Comparison of ENCODE assay signal across 8 mouse cellular contexts in the genomic region with DNA sequence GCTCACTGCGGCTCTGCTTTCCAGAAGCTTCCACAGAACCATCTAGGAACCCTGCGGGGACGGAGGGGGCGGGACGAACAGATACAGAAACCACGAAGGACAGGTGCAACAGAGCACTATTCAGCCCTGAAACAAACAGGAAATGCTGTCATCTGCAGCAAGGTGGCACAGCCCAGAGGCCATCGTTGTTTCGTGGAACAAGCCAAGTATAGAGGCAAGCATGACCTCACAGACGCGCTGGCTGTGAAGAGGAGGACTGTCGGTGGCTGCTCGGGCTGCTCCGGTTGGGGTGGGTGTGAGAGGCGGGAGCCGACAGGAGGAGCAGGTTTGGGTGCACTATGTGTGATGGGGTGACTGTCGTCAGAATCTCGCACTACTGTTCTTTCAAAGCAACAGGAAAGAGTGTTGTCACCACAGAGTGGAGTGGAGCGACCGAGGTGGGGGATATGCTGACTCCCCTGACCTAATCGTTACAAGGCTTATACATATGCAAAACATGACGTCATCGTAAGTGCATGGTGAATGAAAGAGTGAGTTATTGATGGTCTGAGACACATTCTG. TPM values are rescaled to one million over a fixed set of nuclear protein-coding genes. Genes with fewer than 3 reads are reported as not detected.
DNase-seq lines count a peak whose midpoint lies in the region; ATAC-seq and TF ChIP-seq lines count a peak whose summit lies in the region.

No protein-coding gene starts in this region.

- no peak overlapping the region for H3K4me3 ChIP-seq in kidney, postnatal 0 days (replicated peaks; ENCODE audit: low read depth, low read length)
- peak overlapping the region; percentile 11; the same call in 1 of the 2 replicates for H3K4me3 ChIP-seq in cortical plate, adult 2 months (ENCODE audit: insufficient read depth, low read length)
- H3K4me3 ChIP-seq in intestine, postnatal 0 days (ENCODE audit: low read depth, low read length): no peak overlapping the region
- H3K4me3 ChIP-seq in small intestine, adult 2 months (ENCODE audit: low read depth, low read length): peak overlapping the region; percentile 41

- H3K36me3 ChIP-seq in kidney, postnatal 0 days (ENCODE audit: insufficient read depth, low read length): no peaks in the 10 kb centered on the region
- no peaks in the 10 kb centered on the region for H3K36me3 ChIP-seq in intestine, postnatal 0 days (ENCODE audit: control insufficient read depth, insufficient read depth)
- H3K36me3 ChIP-seq in small intestine, adult 2 months (ENCODE audit: control insufficient read depth, insufficient read depth, low read length): no peaks in the 10 kb centered on the region

- 19% methylated on average over 22 of the region's 22 CpGs for whole genome bisulfite sequencing in kidney, postnatal 0 days
- 18% methylated on average over 22 of the region's 22 CpGs for WGBS in intestine, postnatal 0 days
- 7% methylated on average over 22 of the region's 22 CpGs for WGBS in small intestine, adult 2 months

- TF ChIP-seq POLR2A in cortical plate, adult 2 months (IDR thresholded peaks at IDR 0.05; ENCODE audit: extremely low read depth, insufficient read depth, low read length): no peak
- TF ChIP-seq POLR2A in small intestine, adult 2 months (IDR thresholded peaks at IDR 0.05; ENCODE audit: low read depth, low read length): no peak

- peak; percentile 46; the same call in 1 of the 2 replicates for ATAC-seq in kidney, postnatal 0 days (replicated peaks; ENCODE audit: low FRiP score, low read depth)
- no peak for ATAC-seq in intestine, postnatal 0 days

- intact Hi-C loops in left cerebral cortex, postnatal 14 days (cut with DNase I): no loop called here

- peaks cover 6% of the 10 kb centered on the region; the same call in 1 of the 2 replicates for H3K4me1 ChIP-seq in kidney, postnatal 0 days (replicated peaks; ENCODE audit: insufficient read depth, low read length)
- H3K4me1 ChIP-seq in cortical plate, adult 2 months (ENCODE audit: control insufficient read depth, insufficient read depth, low read length): no peaks in the 10 kb centered on the region
- H3K4me1 ChIP-seq in intestine, postnatal 0 days (replicated peaks; ENCODE audit: control insufficient read depth, insufficient read depth, low read length): 0 out of 2 replicates have a peak, but pooled peaks cover 7% of the 10 kb centered on the region
- peaks cover 10% of the 10 kb centered on the region for H3K4me1 ChIP-seq in small intestine, adult 2 months (ENCODE audit: control insufficient read depth, insufficient read depth, insufficient read length, low read length)

- no peaks in the 10 kb centered on the region for H3K9me3 ChIP-seq in kidney, postnatal 0 days (replicated peaks; ENCODE audit: low read length)
- no peaks in the 10 kb centered on the region for H3K9me3 ChIP-seq in intestine, postnatal 0 days (ENCODE audit: control insufficient read depth)

- H3K27ac ChIP-seq in kidney, postnatal 0 days: no peak overlapping the region
- no peak overlapping the region for H3K27ac ChIP-seq in cortical plate, adult 2 months (ENCODE audit: insufficient read depth, low read length)
- no peak overlapping the region for H3K27ac ChIP-seq in intestine, postnatal 0 days (ENCODE audit: low read depth, low read length)
- peak overlapping the region; percentile 46; the same call in 1 of the 2 replicates for H3K27ac ChIP-seq in small intestine, adult 2 months (ENCODE audit: insufficient read depth, low read depth, low read length)

- peak overlapping the region; percentile 19 for H3K4me2 ChIP-seq in kidney, postnatal 0 days (ENCODE audit: low read length)
- peak overlapping the region; percentile 53 for H3K4me2 ChIP-seq in intestine, postnatal 0 days (replicated peaks; ENCODE audit: low read depth)

- DNase-seq in kidney, postnatal 0 days (ENCODE audit: low spot score): no peak
- no peak for DNase-seq in kidney, postnatal 36 days
- no peak for DNase-seq in layer of hippocampus, adult 18-20 months (ENCODE audit: low spot score in 2 of 2)
- no peak for DNase-seq in left cerebral cortex, postnatal 14 days (ENCODE audit: low spot score in 2 of 2)
- no peak for DNase-seq in adrenal gland, adult 18-20 months (ENCODE audit: low spot score in 2 of 2)

- H3K27me3 ChIP-seq in kidney, postnatal 0 days (ENCODE audit: insufficient read depth, low read length): no peaks in the 10 kb centered on the region
- peaks cover 7% of the 10 kb centered on the region; the same call in 1 of the 2 replicates for H3K27me3 ChIP-seq in intestine, postnatal 0 days (replicated peaks; ENCODE audit: control insufficient read depth, insufficient read depth, low read length)
- no peaks in the 10 kb centered on the region for H3K27me3 ChIP-seq in small intestine, adult 2 months (ENCODE audit: control insufficient read depth, insufficient read depth, low read length)

- no peak overlapping the region for H3K9ac ChIP-seq in kidney, postnatal 0 days (ENCODE audit: low read depth, low read length)
- no peak overlapping the region for H3K9ac ChIP-seq in intestine, postnatal 0 days (ENCODE audit: low read depth, low read length)

- TF ChIP-seq CTCF in kidney, postnatal 0 days (IDR thresholded peaks at IDR 0.05; ENCODE audit: low read depth): no peak
- no peak for TF ChIP-seq CTCF in cortical plate, adult 2 months (IDR thresholded peaks at IDR 0.05; ENCODE audit: extremely low read depth, insufficient read depth, low read length)
- TF ChIP-seq CTCF in intestine, postnatal 0 days (IDR thresholded peaks at IDR 0.05; ENCODE audit: low read depth): no peak
- TF ChIP-seq CTCF in small intestine, adult 2 months (IDR thresholded peaks at IDR 0.05; ENCODE audit: extremely low read depth, insufficient read length, insufficient replicate concordance, low read depth, low read length): no peak

RNA-seq across cellular contexts. Expression of a gene that starts 4.4 kb away (rescaled TPM):
- 0.59 and 0.91 TPM in 2 replicates for polyA plus RNA-seq in kidney, postnatal 0 days (2015; fragmentation: Nextera tagmentation; extraction: Ambion mirVana)
- polyA plus RNA-seq in cortical plate, adult 2 months (2012; rRNA removed): 191 and 227 TPM in 2 replicates
- 0.08 and 0.29 TPM in 2 replicates for polyA plus RNA-seq in intestine, postnatal 0 days (2015; fragmentation: Nextera tagmentation; extraction: Ambion mirVana)
- polyA plus RNA-seq in small intestine, adult 2 months (2012; rRNA removed): 1.9 and 2.1 TPM in 2 replicates
- 100 to 1,000 TPM; 274 to 289 TPM for total RNA-seq in layer of hippocampus, adult 18-20 months (2021)
- 100 to 1,000 TPM; 261 to 275 TPM for total RNA-seq in left cerebral cortex, postnatal 14 days (2021)
- total RNA-seq in adrenal gland, adult 18-20 months (2021): 1 to 10 TPM; 6.2 to 8.4 TPM

RNA-seq across cellular contexts. Expression of a gene that starts 5.3 kb away (rescaled TPM):
- polyA plus RNA-seq in kidney, postnatal 0 days (2015; fragmentation: Nextera tagmentation; extraction: Ambion mirVana): 3.7 and 3.9 TPM in 2 replicates
- polyA plus RNA-seq in cortical plate, adult 2 months (2012; rRNA removed): 26.6 and 29.3 TPM in 2 replicates
- 36.7 and 37.1 TPM in 2 replicates for polyA plus RNA-seq in intestine, postnatal 0 days (2015; fragmentation: Nextera tagmentation; extraction: Ambion mirVana)
- polyA plus RNA-seq in small intestine, adult 2 months (2012; rRNA removed): 139 and 454 TPM in 2 replicates
- 1 to 10 TPM; 8.1 to 8.9 TPM for total RNA-seq in layer of hippocampus, adult 18-20 months (2021)
- total RNA-seq in left cerebral cortex, postnatal 14 days (2021): 10 to 100 TPM in 1 of 2 experiments, 1 to 10 TPM in 1; 10.0 to 13.0 TPM
- 1 to 10 TPM in 1 of 2 experiments, under 1 TPM in 1; 0.77 to 1.1 TPM for total RNA-seq in adrenal gland, adult 18-20 months (2021)

RNA-seq across cellular contexts. Expression of a gene that starts 35.2 kb away (rescaled TPM):
- 99.2 and 105 TPM in 2 replicates for polyA plus RNA-seq in kidney, postnatal 0 days (2015; fragmentation: Nextera tagmentation; extraction: Ambion mirVana)
- polyA plus RNA-seq in cortical plate, adult 2 months (2012; rRNA removed): 161 and 162 TPM in 2 replicates
- 61.9 and 66.4 TPM in 2 replicates for polyA plus RNA-seq in intestine, postnatal 0 days (2015; fragmentation: Nextera tagmentation; extraction: Ambion mirVana)
- polyA plus RNA-seq in small intestine, adult 2 months (2012; rRNA removed): 19.2 and 51.4 TPM in 2 replicates
- 100 to 1,000 TPM; 135 to 155 TPM for total RNA-seq in layer of hippocampus, adult 18-20 months (2021)
- total RNA-seq in left cerebral cortex, postnatal 14 days (2021): 100 to 1,000 TPM; 227 to 229 TPM
- 100 to 1,000 TPM in 1 of 2 experiments, 10 to 100 TPM in 1; 92.9 to 117 TPM for total RNA-seq in adrenal gland, adult 18-20 months (2021)

RNA-seq across cellular contexts. Expression of a gene that starts 45.4 kb away (rescaled TPM):
- polyA plus RNA-seq in kidney, postnatal 0 days (2015; fragmentation: Nextera tagmentation; extraction: Ambion mirVana): 0.80 and 1.3 TPM in 2 replicates
- polyA plus RNA-seq in cortical plate, adult 2 months (2012; rRNA removed): 1.8 and 2.6 TPM in 2 replicates
- polyA plus RNA-seq in intestine, postnatal 0 days (2015; fragmentation: Nextera tagmentation; extraction: Ambion mirVana): 0.10 and 0.27 TPM in 2 replicates
- polyA plus RNA-seq in small intestine, adult 2 months (2012; rRNA removed): 0.08 and 0.28 TPM in 2 replicates
- 1 to 10 TPM; 1.4 to 2.4 TPM for total RNA-seq in layer of hippocampus, adult 18-20 months (2021)
- total RNA-seq in left cerebral cortex, postnatal 14 days (2021): 1 to 10 TPM; 1.8 to 1.9 TPM
- total RNA-seq in adrenal gland, adult 18-20 months (2021): under 1 TPM; 0.19 to 0.20 TPM

RNA-seq across cellular contexts. Expression of a gene that starts 51.6 kb away (rescaled TPM):
- 50.6 and 53.5 TPM in 2 replicates for polyA plus RNA-seq in kidney, postnatal 0 days (2015; fragmentation: Nextera tagmentation; extraction: Ambion mirVana)
- polyA plus RNA-seq in cortical plate, adult 2 months (2012; rRNA removed): 15.7 and 17.5 TPM in 2 replicates
- polyA plus RNA-seq in intestine, postnatal 0 days (2015; fragmentation: Nextera tagmentation; extraction: Ambion mirVana): 16.4 and 16.6 TPM in 2 replicates
- polyA plus RNA-seq in small intestine, adult 2 months (2012; rRNA removed): 8.5 and 10.1 TPM in 2 replicates
- 10 to 100 TPM; 20.6 to 22.5 TPM for total RNA-seq in layer of hippocampus, adult 18-20 months (2021)
- 10 to 100 TPM; 21.0 to 22.2 TPM for total RNA-seq in left cerebral cortex, postnatal 14 days (2021)
- 10 to 100 TPM; 33.0 to 36.0 TPM for total RNA-seq in adrenal gland, adult 18-20 months (2021)

Comparison
In these comparisons a context has a peak if more than half of its experiments do, and no peak if none do; other contexts are left out.
1. H3K4me3 ChIP-seq: peak in cortical plate, adult 2 months (single experiment) and small intestine, adult 2 months (single experiment); none in kidney, postnatal 0 days (single experiment) and intestine, postnatal 0 days (single experiment).
2. RNA of a gene that starts 4.4 kb away (polyA plus RNA-seq): 191 to 227 TPM in cortical plate, adult 2 months; 1.9 to 2.1 TPM in small intestine, adult 2 months, 0.59 to 0.91 TPM in kidney, postnatal 0 days and 0.08 to 0.29 TPM in intestine, postnatal 0 days; every median in the first group is over 10 times any median in the second.